Mouse (Mus musculus) right cerebral cortex, postnatal 36 days (tissue): Measurements from ENCODE around the gene Slc6a4.

Experiments used
- DNase-seq, 2 experiments: peaks; one replicate each; pipeline ENCODE4 v3.0.0; 2022; ENCODE audit warnings: low spot score in 2 of 2, mixed read lengths in 1 of 2

The Slc6a4 gene

DNA sequence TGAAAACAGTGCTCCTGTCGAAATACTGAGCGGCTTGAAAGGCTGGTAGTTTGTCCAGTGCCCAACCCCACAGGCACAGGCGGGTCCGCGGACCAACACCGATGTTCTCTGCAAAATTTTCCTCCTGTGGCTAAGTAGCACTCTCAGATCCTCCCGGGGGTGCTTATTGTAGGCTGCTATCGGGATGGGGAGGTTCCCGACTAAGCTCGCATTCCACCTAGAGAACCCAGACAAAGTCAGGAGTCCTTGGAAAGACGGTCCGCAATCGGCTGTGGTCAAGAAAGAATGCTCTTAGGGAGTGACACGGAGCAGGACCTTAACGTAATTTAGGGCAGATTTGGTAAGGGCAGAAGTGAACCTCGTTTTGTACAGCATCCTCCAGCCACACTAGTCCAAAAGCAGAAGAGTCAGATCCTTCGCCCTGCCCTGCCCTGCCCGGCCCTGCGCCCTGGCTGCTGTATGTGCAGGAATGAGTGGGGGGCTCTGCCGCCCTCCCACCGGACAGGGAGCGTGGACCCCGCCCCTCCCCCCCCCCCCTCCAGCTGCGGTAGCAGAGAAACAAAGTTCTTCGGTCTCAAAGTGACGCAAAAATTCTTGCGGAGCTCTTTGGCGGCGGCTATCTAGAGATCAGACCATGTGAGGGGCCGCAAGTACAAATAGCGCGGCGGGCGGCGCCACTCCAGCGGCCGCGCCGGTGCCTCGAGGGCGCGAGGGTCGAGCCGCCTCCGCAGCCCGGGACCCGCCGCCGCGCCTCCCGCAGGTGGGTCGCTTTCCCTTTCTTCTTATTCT is at the start of gene Slc6a4:
Gene Slc6a4, plus strand, starts transcription at position 688 of the 789 bp plus-strand sequence.
- no peak for DNase-seq

DNA sequence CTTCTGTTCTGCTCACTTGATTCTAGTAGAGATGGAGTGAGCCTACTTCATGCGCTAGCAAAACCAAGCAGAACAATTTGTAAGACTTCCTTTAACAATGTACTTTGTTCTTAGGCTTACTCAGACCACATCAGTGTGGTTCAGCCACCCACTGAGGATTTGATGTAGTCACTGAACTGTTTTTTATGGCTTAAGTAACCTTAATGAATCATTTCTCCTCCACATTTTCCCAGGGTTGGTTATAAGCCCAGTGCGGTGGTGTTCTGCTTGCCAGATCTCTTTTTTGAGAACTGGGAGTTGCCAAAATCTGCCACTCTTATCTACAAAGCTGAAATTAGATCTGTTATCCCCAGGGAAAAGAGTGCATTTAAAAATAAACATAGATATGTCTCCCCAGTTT is 44.9 kb upstream of the Slc6a4 start:
- peak in 1 of 2 experiments; percentile 23 for DNase-seq

DNA sequence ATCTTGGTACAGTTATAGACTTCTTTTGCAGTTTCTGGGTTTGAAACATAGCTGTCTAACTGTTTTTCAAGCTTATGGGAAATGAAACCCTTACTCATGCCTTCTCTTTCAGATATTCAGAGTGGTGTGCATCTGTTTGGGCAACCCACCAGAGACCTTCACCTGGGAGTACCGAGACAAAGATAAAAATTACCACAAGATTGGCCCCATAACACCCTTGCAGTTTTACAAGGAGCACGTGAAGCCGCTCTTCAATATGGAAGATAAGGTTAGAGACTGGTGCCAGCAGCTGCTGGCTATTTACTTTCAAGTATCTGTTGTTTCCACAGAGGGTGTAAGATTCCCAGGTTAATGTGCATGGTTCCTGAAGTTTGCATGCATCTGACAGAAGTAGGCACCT is 32.7 kb upstream of the Slc6a4 start:
- DNase-seq = no peak

DNA sequence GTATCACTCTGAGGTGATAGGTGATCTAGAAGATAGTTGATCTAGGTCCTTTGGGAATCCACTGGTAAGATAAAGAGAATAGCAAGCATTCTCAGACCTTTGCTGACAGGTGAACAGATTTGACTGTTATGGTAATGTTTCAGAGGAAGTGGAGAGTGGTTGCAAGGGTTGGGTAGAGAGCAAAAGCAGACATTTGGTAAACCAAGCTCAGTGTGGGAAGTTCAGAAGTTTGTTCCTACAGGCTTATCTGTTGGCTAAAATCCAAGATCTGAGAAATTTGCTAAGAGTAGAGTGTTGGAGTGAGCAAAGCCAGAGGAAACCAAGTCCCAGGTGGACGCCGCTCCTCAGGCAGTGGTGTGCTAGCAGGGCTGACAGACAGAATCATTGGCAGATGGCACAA is 28.1 kb upstream of the Slc6a4 start:
- DNase-seq = no peak

DNA sequence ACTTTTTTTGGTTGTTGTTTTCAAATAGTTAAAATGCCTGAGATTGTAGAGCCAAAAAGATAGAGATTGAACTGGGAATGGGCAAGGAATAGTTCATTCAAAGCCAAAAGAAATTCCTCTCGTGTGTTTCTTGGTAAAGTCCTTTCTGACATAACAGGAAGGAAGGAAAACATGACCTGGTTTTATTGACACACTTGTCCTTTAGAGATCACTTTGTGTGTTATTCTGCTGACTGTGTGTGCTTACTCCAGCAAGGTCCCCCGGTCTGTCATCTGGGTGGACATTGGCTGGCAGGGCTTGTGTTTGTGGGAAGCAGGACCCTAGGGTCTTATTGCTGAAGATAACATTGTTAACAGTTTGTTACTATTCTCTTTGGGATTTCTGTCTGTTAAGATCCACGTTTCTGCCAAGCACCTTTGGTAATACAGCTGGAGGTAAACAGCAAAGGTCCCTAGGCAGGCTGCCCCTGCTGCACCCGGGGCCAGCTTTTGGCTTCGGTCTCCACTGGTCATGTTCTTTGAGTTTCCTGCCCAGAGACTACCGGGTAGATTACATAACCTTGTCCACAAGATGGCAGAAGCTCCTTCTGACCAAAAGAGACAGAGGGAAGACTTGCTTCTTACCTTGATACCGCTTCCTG is 23.6 kb upstream of the Slc6a4 start:
- no peak for DNase-seq

DNA sequence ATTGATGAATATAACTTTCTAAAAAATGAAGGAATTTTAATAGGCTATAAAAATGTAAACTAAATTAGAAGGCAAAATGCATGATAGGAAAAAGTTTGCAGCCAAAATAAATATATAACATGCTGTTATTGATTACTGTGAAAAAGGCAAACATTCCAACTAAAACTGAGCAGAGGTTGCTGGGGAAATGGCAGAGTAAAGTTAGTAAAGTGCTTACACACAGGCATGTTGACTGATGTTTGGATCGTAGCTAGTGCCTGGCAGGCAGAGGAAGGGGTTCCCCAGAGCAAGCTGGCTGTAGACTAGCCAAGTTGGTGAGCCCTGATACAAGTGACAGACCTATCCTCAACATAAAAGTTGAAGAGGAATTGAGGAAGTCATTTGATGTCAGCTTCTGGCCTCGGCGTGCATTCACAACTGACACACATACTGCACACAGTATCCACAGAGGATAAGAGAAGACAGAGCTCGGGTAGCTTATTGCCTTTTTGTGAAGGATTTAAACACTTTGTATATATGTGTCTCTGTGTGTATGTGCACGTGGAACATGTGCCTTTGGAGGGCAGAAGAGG is 16.7 kb upstream of the Slc6a4 start:
- DNase-seq = no peak

DNA sequence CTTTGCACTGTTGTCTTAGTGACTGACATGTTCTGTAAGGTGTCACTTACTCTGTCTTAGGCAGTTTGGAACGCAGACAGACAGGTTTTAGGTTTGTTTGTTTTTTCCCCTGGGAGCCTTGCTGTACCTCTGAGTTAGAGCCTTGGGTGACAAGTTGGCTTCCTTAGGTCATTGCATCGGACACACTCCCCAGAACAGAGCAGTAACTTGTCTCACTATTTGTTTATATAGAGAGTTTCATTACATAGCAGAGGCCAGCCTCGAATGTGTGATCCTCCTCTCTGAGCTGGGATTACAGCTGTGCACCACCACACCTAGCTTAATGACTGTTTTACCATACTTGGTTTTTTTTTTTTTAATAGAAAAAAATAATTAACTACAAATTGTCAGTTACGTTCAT is 16.0 kb upstream of the Slc6a4 start:
- no peak for DNase-seq

DNA sequence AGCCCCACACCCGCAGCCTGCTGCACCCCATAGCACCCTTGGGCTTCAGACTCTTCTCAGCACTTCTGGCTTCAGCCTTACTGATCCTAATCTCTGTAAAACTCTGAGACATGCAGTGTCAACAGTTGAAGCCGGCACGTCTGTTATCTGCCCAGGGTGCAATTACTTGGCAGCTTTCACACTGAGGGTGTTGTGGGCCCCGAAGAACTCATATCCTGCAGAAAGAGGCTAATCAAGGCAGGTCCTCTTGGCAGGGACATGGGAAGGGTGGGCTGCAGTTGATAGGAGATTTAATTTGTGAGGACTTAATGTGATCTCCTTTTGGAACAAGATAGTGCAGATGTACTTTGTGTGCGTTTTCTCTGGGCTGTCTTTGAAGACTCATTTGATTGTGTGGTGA is 14.8 kb upstream of the Slc6a4 start:
- no peak for DNase-seq

DNA sequence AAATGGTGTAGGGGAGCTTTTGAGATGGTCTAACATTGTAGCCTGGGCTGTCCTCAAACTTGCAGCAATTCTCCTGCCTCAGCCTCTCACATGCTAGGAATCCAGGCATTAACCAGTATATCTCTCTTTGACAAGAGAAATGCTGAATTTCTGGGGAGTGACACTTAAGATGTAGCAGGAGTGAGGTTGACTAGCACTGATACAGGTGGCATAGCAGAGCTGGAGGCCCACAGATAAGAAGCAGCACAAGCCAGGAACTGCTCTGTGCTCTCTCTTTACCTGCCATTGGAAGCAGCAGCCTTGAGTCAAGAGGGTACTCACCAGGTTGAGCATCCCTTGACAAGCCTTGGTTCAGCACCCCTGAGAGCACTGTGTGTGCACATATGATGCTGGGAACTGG is 14.2 kb upstream of the Slc6a4 start:
- no peak for DNase-seq

DNA sequence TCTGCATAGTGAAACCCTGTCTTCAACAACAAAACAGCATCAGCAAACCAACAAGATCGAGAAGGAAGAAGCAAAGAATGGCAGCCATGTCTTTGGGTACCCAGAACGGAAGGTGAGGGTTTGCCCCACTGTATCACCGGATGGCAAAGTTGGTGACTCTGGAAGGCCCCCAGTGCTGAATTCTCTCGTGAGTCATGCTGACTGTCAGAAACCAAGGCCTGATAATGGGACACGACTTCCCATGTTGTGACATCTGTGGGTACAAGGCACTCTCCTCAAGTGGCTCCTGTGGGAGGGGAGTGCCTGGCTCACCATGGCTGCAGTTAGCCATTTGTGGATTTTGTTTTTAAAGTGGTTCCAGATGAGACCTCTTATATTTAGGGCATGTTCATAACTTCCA is 7.6 kb upstream of the Slc6a4 start:
- no peak for DNase-seq

DNA sequence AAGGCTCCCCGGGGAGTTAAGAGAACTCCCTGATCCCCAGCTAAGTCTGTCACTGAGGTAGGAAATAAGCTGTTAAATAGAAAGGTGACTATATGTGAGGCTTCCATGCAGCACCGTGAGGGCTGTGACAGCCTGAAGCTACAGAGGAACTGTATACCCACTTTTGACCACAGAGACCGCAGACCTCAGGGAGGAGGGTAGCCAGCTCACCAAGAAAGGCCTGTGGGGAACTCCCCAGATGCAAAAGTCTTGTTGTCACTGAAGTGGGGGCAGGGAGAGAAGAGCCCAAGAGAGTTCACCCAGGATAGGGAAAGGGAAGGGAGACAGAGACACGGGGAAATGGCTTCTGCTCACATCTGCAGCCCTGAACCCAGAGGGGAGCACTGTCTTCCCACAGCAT is 5.5 kb upstream of the Slc6a4 start:
- no peak for DNase-seq

DNA sequence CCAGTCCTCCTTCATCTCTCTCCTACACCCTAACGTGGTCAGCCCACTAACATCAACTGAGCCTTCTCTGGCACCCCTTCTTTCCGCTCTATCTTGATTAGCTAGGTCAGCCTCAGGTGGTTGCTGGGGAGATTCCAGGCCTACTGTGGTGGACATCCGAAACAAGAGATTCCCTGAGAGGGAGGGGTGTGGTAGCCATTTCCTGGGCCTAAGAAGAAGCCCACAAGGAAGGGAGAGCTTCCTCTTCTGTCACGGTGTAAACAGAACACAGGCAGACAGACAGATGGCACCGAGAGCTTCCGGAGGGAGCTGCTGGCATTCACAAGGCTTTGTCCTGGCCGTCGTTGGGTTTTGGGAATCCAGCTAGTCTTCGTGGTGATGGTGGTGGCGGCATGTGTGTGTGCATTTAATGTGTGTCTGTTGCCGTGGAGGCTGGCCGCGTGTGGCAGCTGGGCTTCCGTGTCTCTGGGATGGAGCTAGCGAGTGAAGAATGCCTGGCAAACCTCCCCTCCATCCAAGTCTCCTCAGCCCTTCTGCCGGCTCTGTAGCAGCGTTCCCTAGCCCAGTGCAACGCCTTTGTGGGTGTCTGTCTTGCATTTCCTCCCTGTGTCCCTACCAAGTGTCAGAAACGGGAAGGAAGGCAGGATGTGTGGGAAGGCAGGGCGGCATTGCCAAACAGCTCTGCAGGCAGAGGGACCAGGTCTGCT is 2.3 kb upstream of the Slc6a4 start:
- no peak for DNase-seq

DNA sequence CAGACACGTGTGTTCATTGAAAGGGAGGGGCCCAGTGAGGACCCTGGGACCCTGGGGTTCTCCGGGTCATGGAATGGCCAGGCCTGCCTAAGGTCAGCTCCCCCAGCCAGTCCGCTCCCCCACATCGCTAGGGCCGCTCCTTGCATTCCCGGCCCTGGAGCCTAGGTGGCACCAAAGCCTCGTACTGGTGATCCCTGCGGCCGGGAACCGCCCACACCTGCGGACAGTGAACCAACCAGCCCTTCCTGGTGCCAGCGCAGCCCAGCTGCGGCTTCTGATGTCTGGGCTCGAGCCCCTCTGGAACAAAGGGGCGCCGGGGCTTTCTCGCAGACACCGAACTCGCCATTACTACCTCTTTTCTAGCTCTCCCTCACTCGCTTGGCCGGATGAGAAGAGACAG is 1.1 kb upstream of the Slc6a4 start:
- peak; percentile 16 to 37 for DNase-seq

DNA sequence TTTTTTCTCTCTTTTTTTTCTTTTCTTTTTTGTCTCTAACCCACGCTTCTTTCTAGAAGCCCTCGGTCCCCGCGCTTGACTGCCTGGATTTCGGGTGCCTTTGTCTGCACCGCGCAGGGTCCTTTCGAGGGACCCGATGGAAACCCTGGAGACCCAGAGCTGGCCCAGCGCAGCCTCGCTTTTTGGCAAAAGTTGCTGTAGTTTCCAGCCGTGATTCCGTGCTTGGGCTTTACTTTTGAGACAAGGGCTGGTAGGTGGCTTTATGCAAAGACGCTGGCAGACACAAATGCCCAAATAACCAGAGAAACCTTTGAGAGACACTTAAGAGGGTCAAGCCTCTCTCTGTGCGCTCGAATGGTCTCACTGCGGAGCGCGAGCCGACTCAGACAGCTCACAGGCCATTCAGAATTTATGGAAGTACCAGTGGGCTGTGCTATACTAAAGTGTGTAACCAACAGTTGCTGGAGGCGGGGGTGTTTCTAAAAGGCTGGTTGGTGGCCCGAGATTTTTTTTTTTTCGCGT is 363 bp downstream of the Slc6a4 start:
- DNase-seq = no peak

DNA sequence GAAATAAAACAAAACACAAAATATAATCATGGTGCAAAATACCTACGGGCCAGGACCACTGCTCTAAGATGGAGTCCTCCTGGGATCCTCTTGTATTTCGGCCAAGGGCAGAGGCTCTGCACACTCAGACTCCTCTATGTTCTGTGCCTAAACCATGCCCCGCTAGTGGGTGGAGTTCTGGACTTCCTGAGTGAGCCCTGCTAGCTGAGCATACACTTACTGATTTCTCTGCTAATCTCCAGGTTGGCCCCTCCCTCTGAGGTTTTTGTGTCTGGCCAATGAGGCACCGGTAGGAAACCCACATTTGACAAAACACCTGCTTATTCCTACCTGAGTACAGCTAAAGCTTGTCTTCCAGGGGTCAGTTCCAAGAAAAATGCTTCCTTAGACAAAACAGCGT is 2.3 kb downstream of the Slc6a4 start:
- no peak for DNase-seq

DNA sequence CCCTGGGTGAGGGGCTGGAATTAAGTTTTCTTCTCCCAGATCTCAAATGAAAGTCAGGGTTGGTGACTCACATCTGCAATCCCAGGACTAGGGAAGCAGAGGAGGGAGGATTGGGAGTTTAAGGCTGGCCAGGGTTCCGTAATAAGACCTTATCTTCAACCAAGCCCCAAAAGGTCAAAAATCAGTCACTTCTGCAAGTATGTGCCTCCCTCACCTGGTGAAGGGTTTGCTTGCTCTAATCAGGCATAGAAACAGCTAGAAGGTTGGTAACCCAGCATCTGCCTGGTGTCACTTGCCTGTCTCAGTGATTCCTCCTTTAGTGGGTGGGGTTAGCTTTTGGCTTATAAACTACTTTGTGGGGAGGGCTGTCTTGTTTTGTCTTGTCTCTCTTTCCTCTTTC is 4.0 kb downstream of the Slc6a4 start:
- DNase-seq = no peak

DNA sequence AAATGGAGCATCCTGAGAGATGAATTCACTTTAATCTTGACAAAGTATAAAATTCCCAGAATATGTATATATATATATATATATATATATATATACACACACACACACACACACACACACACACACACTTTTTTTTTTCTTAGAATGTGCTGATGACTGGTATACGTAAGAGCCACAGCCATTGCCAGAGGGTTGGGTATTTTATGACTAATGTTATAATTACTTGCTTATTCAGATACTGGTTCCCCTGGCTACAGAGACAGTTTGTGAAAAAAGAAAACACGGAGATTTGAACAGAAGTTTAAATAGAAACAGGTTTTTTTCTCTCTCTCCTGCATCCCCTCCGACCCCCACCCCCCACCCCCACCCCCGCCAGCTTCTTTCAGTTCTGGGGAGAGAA is 7.5 kb downstream of the Slc6a4 start:
- no peak for DNase-seq

DNA sequence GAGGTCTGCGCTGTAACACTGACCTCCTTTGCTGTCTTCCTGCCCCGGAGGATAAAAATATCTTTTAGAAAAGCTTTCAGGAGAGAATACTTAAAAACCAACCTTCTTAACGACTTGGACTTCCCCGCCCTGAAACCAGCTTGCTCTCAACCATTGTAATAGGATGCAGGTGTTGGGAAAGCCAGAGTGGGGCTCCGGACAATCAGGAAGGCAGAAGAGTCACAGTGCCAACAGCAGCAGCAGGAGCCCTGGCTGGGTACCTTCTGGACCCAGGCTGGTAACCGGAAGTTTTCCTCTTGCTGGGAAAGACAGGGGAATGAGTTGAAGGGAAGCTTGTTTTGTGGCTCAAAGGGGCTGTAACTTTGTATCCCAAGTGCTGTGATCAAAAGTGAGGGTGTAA is 8.2 kb downstream of the Slc6a4 start:
- no peak for DNase-seq

DNA sequence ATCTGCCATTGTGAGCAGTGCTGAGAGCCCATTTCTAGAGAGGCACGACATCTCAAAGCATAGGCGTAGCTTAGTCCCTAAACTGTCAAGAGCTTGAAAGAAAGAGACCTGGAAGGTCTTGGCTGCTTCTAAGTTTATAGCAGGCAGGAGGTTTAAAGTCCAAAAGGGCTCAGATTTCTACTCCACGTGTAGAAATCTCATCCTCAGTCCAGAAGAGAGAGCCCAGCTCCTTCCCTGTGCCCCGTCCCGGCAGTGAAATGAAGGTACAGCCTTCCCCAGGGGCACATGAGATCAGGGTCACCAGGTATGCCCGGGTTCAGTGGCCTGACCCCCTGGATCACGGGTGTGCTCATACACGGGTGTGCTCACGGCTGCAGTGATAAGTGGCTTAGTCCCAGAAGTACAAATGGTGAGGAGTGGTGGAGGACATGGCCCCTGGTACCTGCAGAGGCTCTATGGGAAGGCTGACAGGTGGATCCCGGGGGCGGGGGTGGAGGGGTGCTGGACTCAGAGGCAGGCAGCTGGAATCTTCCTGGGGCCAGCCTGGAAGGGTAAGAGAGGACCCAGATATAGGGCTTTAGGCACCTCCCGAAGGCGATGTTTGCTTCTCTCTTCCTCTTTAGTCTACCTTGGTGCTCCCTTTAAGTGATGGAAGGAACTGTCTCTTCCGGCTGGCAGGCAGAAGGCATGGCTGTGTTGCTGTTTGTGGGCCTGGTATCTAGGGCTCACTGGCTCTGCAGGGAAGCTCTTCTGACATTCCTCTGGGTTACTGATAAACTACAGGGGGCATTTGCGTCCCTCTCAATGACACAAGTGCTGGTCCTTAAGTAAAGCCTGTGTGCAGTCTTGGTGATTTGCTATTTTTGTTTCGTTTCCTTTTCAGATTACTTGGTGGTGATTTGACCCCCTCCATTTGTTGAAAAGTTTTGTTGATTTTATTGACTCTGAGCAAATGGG is 10.9 kb downstream of the Slc6a4 start:
- DNase-seq = no peak

DNA sequence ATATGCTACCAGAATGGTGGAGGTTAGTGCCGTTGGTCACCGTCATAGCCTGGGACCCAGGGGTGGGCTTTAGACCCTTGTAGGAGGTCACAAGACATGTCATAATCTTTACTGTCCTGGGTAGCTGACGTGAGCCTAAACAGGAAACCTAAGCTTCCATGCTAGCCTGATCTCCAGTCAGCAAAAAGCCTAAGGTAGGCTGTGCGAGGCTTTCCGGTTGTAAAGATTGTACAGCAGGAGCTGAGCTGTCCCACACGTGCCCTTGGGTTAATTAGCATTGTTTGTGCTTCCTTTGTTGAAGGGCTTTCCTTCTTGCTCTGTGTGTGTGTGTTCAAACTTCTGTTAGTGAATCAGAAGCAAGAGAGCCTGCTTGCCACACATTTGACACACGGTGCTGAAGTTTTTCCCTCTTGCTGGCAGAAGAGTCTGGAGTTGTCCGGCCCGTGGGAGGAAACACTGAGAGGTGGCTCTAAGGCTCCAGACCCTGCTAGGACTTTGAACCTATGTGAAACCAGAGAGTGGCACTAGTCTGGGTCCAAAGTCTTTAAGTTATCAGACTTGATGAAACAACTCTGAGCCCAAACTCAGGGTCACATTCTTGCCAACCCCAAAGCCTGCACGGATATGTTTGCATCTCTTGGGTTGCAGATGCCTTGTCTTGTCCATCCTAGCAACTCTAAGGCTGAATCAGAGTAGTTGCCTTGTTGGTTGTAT is 12.5 kb downstream of the Slc6a4 start:
- DNase-seq = no peak

DNA sequence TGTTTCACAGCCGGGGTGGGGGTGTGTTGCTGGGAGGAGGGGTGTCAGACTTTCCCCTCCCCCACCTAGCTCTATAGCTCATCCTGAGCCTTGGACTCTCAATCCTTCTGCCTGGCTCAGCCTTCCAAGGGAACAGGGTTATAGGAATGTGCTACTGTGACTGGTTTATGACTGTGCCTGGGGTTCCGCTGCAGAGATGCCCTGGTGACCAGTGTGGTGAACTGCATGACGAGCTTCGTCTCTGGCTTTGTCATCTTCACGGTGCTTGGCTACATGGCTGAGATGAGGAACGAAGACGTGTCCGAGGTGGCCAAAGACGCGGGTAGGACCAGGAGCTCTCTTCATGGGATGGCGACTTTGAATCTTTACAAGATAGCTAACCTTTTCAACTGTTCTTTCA is 19.6 kb downstream of the Slc6a4 start:
- DNase-seq = no peak
